Mouse (Mus musculus): ENCODE data around the gene Tnfrsf13c.

DNA sequence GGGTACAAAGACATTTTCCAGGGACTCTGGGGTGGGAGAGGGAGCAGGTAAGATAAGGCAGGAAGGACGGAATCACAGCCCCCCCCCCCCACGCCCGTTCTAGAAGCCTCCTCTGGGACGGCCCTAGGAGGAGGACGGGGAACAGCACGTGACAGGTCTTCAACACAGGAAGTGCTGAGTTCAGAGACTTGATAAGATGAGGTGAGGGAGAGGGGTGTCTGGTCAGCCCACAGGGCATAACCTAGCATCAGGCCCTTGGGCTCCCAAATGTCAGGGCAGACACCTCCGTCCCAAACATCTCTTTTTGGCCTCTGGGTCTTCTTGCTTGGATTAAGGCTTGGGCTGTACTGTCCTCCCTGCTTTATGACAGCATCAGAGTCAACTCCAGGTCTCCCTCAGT lies 918 bp downstream of the Tnfrsf13c start:
- TF ChIP-seq FLI1 (IDR thresholded peaks at IDR 0.05; ENCODE audit: low read length) (no peak), GATA1 (IDR thresholded peaks at IDR 0.05; ENCODE audit: borderline replicate concordance, low read length) (no peak)

Data from megakaryocyte, embryonic 14.5 days (primary cell).